Mouse (Mus musculus) lung, adult 2 months (tissue): ENCODE results near the gene Castor1.

Experiments
- CTCF ChIP-seq: fragments of 200-500 bp; IDR thresholded peaks from 2 replicates; pipeline ENCODE4 v1.5.1; 2011; ENCODE audit warnings: mild to moderate bottlenecking, low read length, control low read depth; ENCODE audit not compliant: insufficient read depth
- POLR2A ChIP-seq: fragments of 200-500 bp; IDR thresholded peaks from 2 replicates; pipeline ENCODE4 v1.6.1; 2011; ENCODE audit warnings: low read depth, mild to moderate bottlenecking, control low read depth, low read length, borderline replicate concordance; ENCODE audit errors: extremely low read depth

DNA sequence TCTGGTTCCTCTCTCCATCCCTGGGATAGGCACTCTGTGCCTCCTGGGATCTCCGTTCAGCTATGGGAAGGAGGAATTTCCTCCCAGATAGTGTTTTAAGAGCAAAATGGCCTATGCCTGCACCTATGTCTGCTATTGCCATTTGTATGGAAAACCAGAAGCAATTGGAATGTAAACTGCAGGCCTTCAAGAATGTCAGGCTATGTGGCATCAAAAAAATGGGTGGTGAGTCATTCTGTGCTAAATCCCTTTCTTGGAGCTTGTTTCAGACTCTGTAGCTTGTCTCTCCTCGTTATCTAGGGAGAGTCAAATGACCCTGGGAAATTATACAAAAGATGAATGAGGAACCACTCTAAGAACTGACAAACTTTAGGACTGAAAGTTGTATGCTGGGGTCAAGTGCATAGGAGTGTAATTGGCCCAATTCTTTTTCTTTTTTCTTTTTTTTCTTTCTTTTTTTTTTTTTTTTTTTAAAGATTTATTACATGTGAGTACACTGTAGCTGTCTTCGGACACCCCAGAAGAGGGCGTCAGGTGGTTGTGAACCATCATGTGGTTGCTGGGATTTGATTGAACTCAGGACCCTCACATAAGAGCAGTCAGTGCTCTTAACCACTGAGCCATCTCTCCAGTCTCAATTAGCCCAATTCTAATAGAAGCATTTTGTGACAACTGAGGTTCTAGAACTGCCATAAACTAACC, 33.6 kb upstream of the Castor1 start:
- TF ChIP-seq CTCF (no peak), POLR2A (no peak)
